Mouse (Mus musculus) heart, adult 2 months (tissue): ENCODE measurements around the gene Gnai2. TPM values are rescaled to one million over a fixed set of nuclear protein-coding genes. Genes with fewer than 3 reads are reported as not detected.
A peak's percentile ranks its signal among the peaks of the same experiment; 100 is the strongest.
"Not testable (repeated sequence)": the region's sequence is repeated elsewhere in the genome, so short reads cannot be mapped to it uniquely, and the experiment has no call there.

Experiments used
- DNase-seq, 2 experiments: peaks; one replicate each; pipeline ENCODE4 v3.0.0; 2021
- H3K27ac ChIP-seq: fragments of 200-600 bp; 2 replicates; pipeline ENCODE4 v1.8.1; 2022
- H3K27me3 ChIP-seq: fragments of 200-500 bp; 2 replicates; pipeline ENCODE4 v1.6.1; 2012; ENCODE audit warnings: mild to moderate bottlenecking, low read length, inconsistent platforms, mixed read lengths; ENCODE audit not compliant: control insufficient read depth, insufficient read depth
- H3K36me3 ChIP-seq: fragments of 200-500 bp; 2 replicates; pipeline ENCODE4 v1.6.1; 2012; ENCODE audit warnings: low read length, inconsistent platforms; ENCODE audit not compliant: control insufficient read depth, insufficient read depth
- H3K4me1 ChIP-seq: fragments of 200-500 bp; 2 replicates; pipeline ENCODE4 v1.6.1; 2011; ENCODE audit warnings: low read length; ENCODE audit not compliant: control insufficient read depth, insufficient read depth
- H3K4me3 ChIP-seq: fragments of 200-600 bp; 2 replicates; pipeline ENCODE4 v1.8.1; 2022
- H3K79me2 ChIP-seq: fragments of 200-500 bp; replicated peaks from 2 replicates; pipeline ENCODE4 v1.6.1; 2012; ENCODE audit warnings: mild to moderate bottlenecking, inconsistent platforms, low read length, moderate library complexity, mixed read lengths; ENCODE audit not compliant: control insufficient read depth, insufficient read depth
- H3K9ac ChIP-seq: fragments of 200-500 bp; 2 replicates; pipeline ENCODE4 v1.6.1; 2012; ENCODE audit warnings: low read depth, mild to moderate bottlenecking, control low read depth, inconsistent platforms, low read length, mixed read lengths
- CTCF ChIP-seq: fragments of 200-600 bp; IDR thresholded peaks from 2 replicates; pipeline ENCODE4 v1.8.1; 2022; ENCODE audit warnings: antibody characterized with exemption, mild to moderate bottlenecking, moderate library complexity
- EP300 ChIP-seq: fragments of 200-500 bp; IDR thresholded peaks from 2 replicates; pipeline ENCODE4 v1.6.1; 2011; ENCODE audit warnings: low read depth, low read length, control low read depth; ENCODE audit not compliant: insufficient read depth
- POLR2A ChIP-seq: fragments of 200-500 bp; IDR thresholded peaks from 2 replicates; pipeline ENCODE4 v1.6.1; 2011; ENCODE audit warnings: mild to moderate bottlenecking, low read depth, low read length, control low read depth; ENCODE audit not compliant: insufficient read depth
- WGBS: fragments of 180-500 bp; shearing (Covaris S2); methylation state at CpG from one replicate; pipeline ENCODE4 v1.1.7; 2018; 5-methylcytosine and 5-hydroxymethylcytosine counted together
- intact Hi-C: fragments of 180-260 bp; cut with DNase I; formaldehyde crosslinking; loops from one replicate; pipeline ENCODE4 v1.15.1; 2025
- polyA plus RNA-seq: library from polyadenylated mRNA; depleted of rRNA; stranded (reverse); fragments of >200 nt; gene quantifications from 2 replicates; pipeline ENCODE4 v1.2.3, GENCODE M21; 2012
- total RNA-seq, 2 experiments: library from RNA; stranded (reverse); gene quantifications; 2 replicates each; pipeline ENCODE4 v1.2.3; 2021

Gene Gnai2
- total and polyA plus RNA-seq, 3 experiments, result 243 to 311 (median 250) TPM

DNA sequence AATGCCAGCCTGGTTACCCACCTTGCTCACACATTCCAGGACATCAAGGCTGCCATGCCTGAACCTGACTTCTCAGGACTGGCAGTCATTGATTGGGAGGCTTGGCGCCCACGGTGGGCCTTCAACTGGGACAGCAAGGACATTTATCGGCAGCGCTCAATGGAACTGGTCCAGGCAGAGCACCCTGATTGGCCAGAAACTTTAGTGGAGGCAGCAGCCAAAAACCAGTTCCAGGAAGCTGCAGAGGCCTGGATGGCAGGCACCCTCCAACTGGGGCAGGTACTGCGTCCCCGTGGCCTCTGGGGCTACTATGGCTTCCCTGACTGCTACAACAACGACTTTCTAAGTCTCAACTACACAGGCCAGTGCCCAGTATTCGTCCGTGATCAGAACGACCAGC, 57.3 kb downstream of the Gnai2 start:
- no peak overlapping the region for H3K27ac ChIP-seq
- WGBS, result 86% methylated on average over 10 of the region's 10 CpGs
- no peak overlapping the region for H3K4me3 ChIP-seq

DNA sequence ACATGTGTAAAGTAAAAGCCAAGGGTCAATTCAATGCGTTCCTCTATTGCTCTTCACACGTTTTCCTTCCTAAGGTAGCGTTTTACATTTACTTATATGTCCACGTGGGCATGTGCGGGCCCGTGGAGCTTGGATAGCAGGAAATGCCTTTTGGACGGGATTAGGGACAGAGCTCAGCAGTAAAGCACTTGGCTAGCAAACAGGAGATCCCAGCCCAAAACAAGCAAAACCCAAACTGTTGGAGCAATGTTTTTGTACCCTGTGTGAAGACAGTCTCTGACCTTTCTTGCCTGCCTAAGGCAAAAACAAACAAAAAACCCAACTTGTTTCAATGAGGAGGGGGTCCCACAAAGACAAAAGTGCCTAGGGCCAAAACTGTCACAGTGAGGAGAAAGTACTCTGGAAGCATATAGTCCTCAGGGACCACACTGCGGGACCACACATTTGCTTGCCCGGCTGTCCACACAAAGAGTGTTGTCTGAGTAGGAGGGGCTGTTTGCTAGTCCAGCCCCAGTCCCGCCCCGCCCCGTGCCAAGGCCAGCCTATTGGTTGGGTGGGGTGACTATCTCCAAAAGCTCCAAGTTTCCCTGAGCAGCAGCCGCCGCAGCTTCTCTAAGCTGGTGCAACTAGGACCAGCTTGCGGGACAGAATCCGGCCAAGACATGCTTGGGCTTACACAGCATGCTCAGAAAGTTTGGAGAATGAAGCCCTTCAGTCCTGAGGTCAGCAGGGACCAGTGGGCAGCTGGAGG, 58.6 kb downstream of the Gnai2 start, which contains the start of gene Hyal1:
TSS of gene Hyal1 (plus strand) at position 571 of the 751 bp plus-strand sequence.
- 14% methylated on average over 16 of the region's 16 CpGs for WGBS
- intact Hi-C loops, result no loop called here
- TF ChIP-seq POLR2A, result peak; percentile 94
- 0 out of 2 replicates have a peak, but pooled peaks have one; percentile 7 for TF ChIP-seq EP300
- TF ChIP-seq CTCF, result no peak
- Histone ChIP-seq H3K4me3 (peak within 1 kb of the TSS; percentile 52), H3K79me2 (no peaks in the 10 kb centered on the region), H3K27ac (peak within 1 kb of the TSS; percentile 79), H3K9ac (peak within 1 kb of the TSS; percentile 77), H3K27me3 (no peaks in the 10 kb centered on the region), H3K4me1 (peaks cover 20% of the 10 kb centered on the region), H3K36me3 (no peaks in the 10 kb centered on the region)
- peak; percentile 84 to 85 for DNase-seq

More for the DNA sequence above, 57.3 kb downstream of the Gnai2 start:
- no peaks in the 10 kb centered on the region for H3K79me2 ChIP-seq
- DNase-seq, result no peak
- intact Hi-C loops, result no loop called here
- H3K27me3 ChIP-seq, result no peaks in the 10 kb centered on the region
- TF ChIP-seq POLR2A (no peak), CTCF (no peak), EP300 (no peak)
- no peak overlapping the region for H3K9ac ChIP-seq
- peaks cover 15% of the 10 kb centered on the region for H3K4me1 ChIP-seq
- no peaks in the 10 kb centered on the region for H3K36me3 ChIP-seq

- H3K36me3 ChIP-seq, result no peaks in the 10 kb centered on the region
- no peaks in the 10 kb centered on the region for H3K79me2 ChIP-seq
- DNase-seq, result no peak
- WGBS, result 77% methylated on average over 14 of the region's 14 CpGs
- TF ChIP-seq CTCF, result no peak
- TF ChIP-seq POLR2A, result no peak
- TF ChIP-seq EP300, result no peak
- no peak overlapping the region for H3K27ac ChIP-seq
- no peak overlapping the region for H3K9ac ChIP-seq
- intact Hi-C loops, result no loop called here
- H3K27me3 ChIP-seq, result no peaks in the 10 kb centered on the region
- no peak overlapping the region for H3K4me3 ChIP-seq
- H3K4me1 ChIP-seq, result peaks cover 21% of the 10 kb centered on the region
These were observed 59.4 kb downstream of the Gnai2 start for GRCm38 (mm10) chr9:107575579-107576356.

DNA sequence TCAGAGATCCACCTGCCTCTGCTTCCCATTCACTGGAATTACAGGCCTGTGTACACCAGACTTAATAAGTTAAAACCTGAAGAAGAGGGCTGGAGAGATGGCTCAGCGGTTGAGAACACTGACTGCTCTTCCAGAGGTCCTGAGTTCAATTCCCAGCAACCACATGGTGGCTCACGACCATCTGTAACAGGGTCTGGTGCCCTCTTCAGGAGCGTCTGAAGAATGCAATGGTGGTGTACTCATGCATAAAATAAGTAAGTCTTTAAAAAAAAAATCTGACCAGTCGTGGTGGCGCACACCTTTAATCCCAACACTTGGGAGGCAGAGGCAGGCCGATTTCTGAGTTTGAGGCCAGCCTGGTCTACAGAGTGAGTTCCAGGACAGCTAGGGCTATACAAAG, 61.4 kb downstream of the Gnai2 start:
- H3K4me3 ChIP-seq, H3K9ac ChIP-seq, H3K27ac ChIP-seq, intact Hi-C loops, H3K79me2 ChIP-seq, H3K36me3 ChIP-seq, DNase-seq, H3K27me3 ChIP-seq: not testable (repeated sequence)
- WGBS, result 89% methylated on average over 6 of the region's 6 CpGs
- TF ChIP-seq CTCF, result peak; percentile 43
- H3K4me1 ChIP-seq, result peaks cover 20% of the 10 kb centered on the region

DNA sequence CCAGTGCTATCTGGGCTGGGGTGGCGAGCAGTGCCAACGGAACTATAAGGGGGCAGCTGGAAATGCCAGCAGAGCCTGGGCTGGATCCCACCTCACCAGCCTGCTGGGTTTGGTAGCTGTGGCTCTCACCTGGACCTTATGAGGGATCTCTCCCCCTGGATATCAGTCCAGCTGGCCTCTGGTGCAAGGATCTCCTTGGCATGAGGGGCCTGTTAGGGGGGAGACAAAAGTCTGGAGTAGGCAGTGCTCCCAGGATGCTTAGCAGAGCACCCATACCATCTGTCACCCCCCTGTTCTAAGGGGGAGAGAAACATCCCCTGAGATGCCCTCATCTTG, 62.9 kb downstream of the Gnai2 start:
- no peak overlapping the region for H3K4me3 ChIP-seq
- TF ChIP-seq CTCF (no peak), POLR2A (no peak), EP300 (no peak)
- no peak overlapping the region for H3K9ac ChIP-seq
- peaks cover 15% of the 10 kb centered on the region for H3K4me1 ChIP-seq
- 97% methylated on average over 2 of the region's 2 CpGs for WGBS
- H3K27me3 ChIP-seq, result no peaks in the 10 kb centered on the region
- DNase-seq, result no peak
- H3K27ac ChIP-seq, result peak overlapping the region; percentile 95
- no peaks in the 10 kb centered on the region for H3K79me2 ChIP-seq
- intact Hi-C loops, result no loop called here
- no peaks in the 10 kb centered on the region for H3K36me3 ChIP-seq
